Mouse (Mus musculus) liver, embryonic 13.5 days (tissue): ENCODE measurements around the gene Fgfr2. TPM values are rescaled to one million over a fixed set of nuclear protein-coding genes. Genes with fewer than 3 reads are reported as not detected.

Experiments
- ATAC-seq: fragments of 200-750 bp; cut with Nextera tagmentation; 2 replicates; pipeline ENCODE4 v1.8.0; 2017; ENCODE audit warnings: low read depth, mild to moderate bottlenecking, moderate number of reproducible peaks, moderate library complexity
- DNase-seq: peaks from one replicate; pipeline ENCODE4 v3.0.0; 2022
- H3K27ac ChIP-seq: fragments of 300-500 bp; sonication (generic); 2 replicates; pipeline ENCODE4 v1.5.1; 2015; ENCODE audit warnings: moderate library complexity, mild to moderate bottlenecking, inconsistent platforms
- H3K27me3 ChIP-seq: fragments of 300-500 bp; sonication (generic); 2 replicates; pipeline ENCODE4 v1.6.1; 2015; ENCODE audit warnings: mild to moderate bottlenecking, inconsistent platforms
- H3K36me3 ChIP-seq: fragments of 300-500 bp; sonication (generic); 2 replicates; pipeline ENCODE4 v1.6.1; 2015; ENCODE audit warnings: mild to moderate bottlenecking, inconsistent platforms
- H3K4me1 ChIP-seq: fragments of 300-500 bp; sonication (generic); replicated peaks from 2 replicates; pipeline ENCODE4 v1.6.1; 2015; ENCODE audit warnings: inconsistent platforms
- H3K4me2 ChIP-seq: fragments of 300-500 bp; sonication (generic); 2 replicates; pipeline ENCODE4 v1.6.1; 2015; ENCODE audit warnings: inconsistent platforms, mild to moderate bottlenecking, moderate library complexity
- H3K4me3 ChIP-seq: fragments of 300-500 bp; sonication (generic); replicated peaks from 2 replicates; pipeline ENCODE4 v1.5.1; 2015; ENCODE audit warnings: mild to moderate bottlenecking, inconsistent platforms
- H3K9ac ChIP-seq: fragments of 300-500 bp; sonication (generic); 2 replicates; pipeline ENCODE4 v1.6.1; 2015; ENCODE audit warnings: mild to moderate bottlenecking, inconsistent platforms
- H3K9me3 ChIP-seq: fragments of 300-500 bp; sonication (generic); replicated peaks from 2 replicates; pipeline ENCODE4 v1.6.1; 2016; ENCODE audit warnings: inconsistent platforms
- WGBS: fragments of 180-500 bp; shearing (Covaris S2); methylation state at CpG from one replicate; pipeline ENCODE4 v1.1.7; 2015; ENCODE audit not compliant: insufficient replicate concordance; 5-methylcytosine and 5-hydroxymethylcytosine counted together
- polyA plus RNA-seq: library from polyadenylated mRNA; unstranded; fragments of >200 nt; fragmentation: Nextera tagmentation; extraction: Ambion mirVana; gene quantifications from 2 replicates; pipeline ENCODE4 v1.2.1, GENCODE M21; 2015

Fgfr2 gene
- polyA plus RNA-seq, 1 experiment from 2014 or later: 8.9 TPM

- 68% methylated on average over 13 of the region's 13 CpGs for WGBS
- Histone ChIP-seq H3K4me1 (peaks cover 36% of the 10 kb centered on the region), H3K36me3 (no peaks in the 10 kb centered on the region), H3K27me3 (peaks cover 20% of the 10 kb centered on the region), H3K27ac (no peak overlapping the region), H3K4me3 (no peak overlapping the region), H3K9ac (no peak overlapping the region), H3K9me3 (no peaks in the 10 kb centered on the region), H3K4me2 (no peak overlapping the region)
- no peak for ATAC-seq
- DNase-seq: no peak
Observed at GRCm38 (mm10) chr7:130695669-130696338, 2427.3 kb downstream of the Fgfr2 start.

- H3K9ac ChIP-seq: no peak overlapping the region
- no peak for ATAC-seq
Observed at GRCm38 (mm10) chr7:130693800-130694193, 2429.4 kb downstream of the Fgfr2 start.

GRCm38 (mm10) chr7:130692943-130693799 lies 2430.0 kb downstream of the Fgfr2 start:
- Histone ChIP-seq H3K9me3 (no peaks in the 10 kb centered on the region), H3K9ac (peak overlapping the region; percentile 54), H3K27ac (peak overlapping the region; percentile 66), H3K27me3 (peaks cover 20% of the 10 kb centered on the region), H3K4me3 (peak overlapping the region; percentile 41), H3K36me3 (no peaks in the 10 kb centered on the region), H3K4me2 (peak overlapping the region; percentile 55), H3K4me1 (peaks cover 35% of the 10 kb centered on the region)
- ATAC-seq: 0 out of 2 replicates have a peak, but pooled peaks have one; percentile 9
- WGBS: 20% methylated on average over 19 of the region's 19 CpGs
- no peak for DNase-seq

More at GRCm38 (mm10) chr7:130693800-130694193, 2429.4 kb downstream of the Fgfr2 start:
- H3K4me2 ChIP-seq: peak overlapping the region; percentile 55
- H3K27me3 ChIP-seq: peaks cover 20% of the 10 kb centered on the region
- H3K9me3 ChIP-seq: no peaks in the 10 kb centered on the region
- no peak overlapping the region; the same call in 1 of the 2 replicates for H3K27ac ChIP-seq
- peaks cover 39% of the 10 kb centered on the region for H3K4me1 ChIP-seq
- 66% methylated on average over 11 of the region's 11 CpGs for WGBS
- no peaks in the 10 kb centered on the region for H3K36me3 ChIP-seq
- DNase-seq: no peak
- no peak overlapping the region for H3K4me3 ChIP-seq

- peak overlapping the region; percentile 54 for H3K9ac ChIP-seq
- 2% methylated on average over 39 of the region's 39 CpGs for WGBS
- H3K4me1 ChIP-seq: peaks cover 35% of the 10 kb centered on the region
- DNase-seq (no peak), ATAC-seq (peak; percentile 34; the same call in 1 of the 2 replicates)
- H3K9me3 ChIP-seq: no peaks in the 10 kb centered on the region
- no peaks in the 10 kb centered on the region for H3K36me3 ChIP-seq
- H3K4me2 ChIP-seq: peak overlapping the region; percentile 55
- H3K27me3 ChIP-seq: peaks cover 20% of the 10 kb centered on the region
- peak overlapping the region; percentile 66 for H3K27ac ChIP-seq
- peak overlapping the region; percentile 41 for H3K4me3 ChIP-seq
Observed at GRCm38 (mm10) chr7:130692392-130692942, 2430.7 kb downstream of the Fgfr2 start.

DNA sequence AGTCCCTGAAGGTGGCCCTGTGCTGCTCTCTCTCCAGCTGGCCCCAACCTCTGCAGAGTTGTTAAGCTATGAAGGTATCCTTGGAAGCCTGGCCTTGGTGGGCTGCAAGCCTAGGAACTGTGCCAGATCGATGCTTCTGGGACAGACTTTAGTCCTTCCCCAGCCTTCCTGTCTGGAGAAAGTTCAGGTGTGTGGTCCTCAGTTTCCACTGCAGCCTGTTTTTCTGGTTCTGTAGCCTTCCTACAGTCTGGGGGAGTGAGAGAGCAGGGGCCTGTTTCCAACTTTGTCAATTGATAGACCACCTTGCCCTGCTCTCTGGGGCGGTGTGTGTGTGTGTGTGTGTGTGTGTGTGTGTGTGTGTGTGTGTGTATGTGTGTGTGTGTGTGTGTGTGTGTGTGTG lies 2431.2 kb downstream of the Fgfr2 start:
- no peak overlapping the region for H3K4me2 ChIP-seq
- DNase-seq (no peak), ATAC-seq (no peak)
- WGBS: 40% methylated on average over 2 of the region's 2 CpGs
- H3K4me1 ChIP-seq: peaks cover 35% of the 10 kb centered on the region
- H3K9me3 ChIP-seq: no peaks in the 10 kb centered on the region
- peaks cover 20% of the 10 kb centered on the region for H3K27me3 ChIP-seq
- no peaks in the 10 kb centered on the region for H3K36me3 ChIP-seq
- no peak overlapping the region for H3K4me3 ChIP-seq
- H3K9ac ChIP-seq: no peak overlapping the region
- no peak overlapping the region for H3K27ac ChIP-seq

- Histone ChIP-seq H3K27ac (no peak overlapping the region), H3K27me3 (peaks cover 20% of the 10 kb centered on the region), H3K9ac (no peak overlapping the region), H3K9me3 (no peaks in the 10 kb centered on the region), H3K4me2 (no peak overlapping the region), H3K4me1 (peaks cover 34% of the 10 kb centered on the region), H3K4me3 (no peak overlapping the region), H3K36me3 (no peaks in the 10 kb centered on the region)
- 68% methylated on average over 6 of the region's 6 CpGs for WGBS
- DNase-seq: no peak
- ATAC-seq: no peak
Observed at GRCm38 (mm10) chr7:130690869-130691268, 2432.3 kb downstream of the Fgfr2 start.

- Histone ChIP-seq H3K4me3 (no peak overlapping the region), H3K4me2 (no peak overlapping the region), H3K4me1 (peaks cover 19% of the 10 kb centered on the region), H3K27ac (no peak overlapping the region), H3K9me3 (no peaks in the 10 kb centered on the region), H3K9ac (no peak overlapping the region), H3K36me3 (no peaks in the 10 kb centered on the region), H3K27me3 (peaks cover 20% of the 10 kb centered on the region)
- no peak for DNase-seq
- ATAC-seq: no peak
- 53% methylated on average over 4 of the region's 4 CpGs for WGBS
Observed at GRCm38 (mm10) chr7:130688601-130689000, 2434.5 kb downstream of the Fgfr2 start.

DNA sequence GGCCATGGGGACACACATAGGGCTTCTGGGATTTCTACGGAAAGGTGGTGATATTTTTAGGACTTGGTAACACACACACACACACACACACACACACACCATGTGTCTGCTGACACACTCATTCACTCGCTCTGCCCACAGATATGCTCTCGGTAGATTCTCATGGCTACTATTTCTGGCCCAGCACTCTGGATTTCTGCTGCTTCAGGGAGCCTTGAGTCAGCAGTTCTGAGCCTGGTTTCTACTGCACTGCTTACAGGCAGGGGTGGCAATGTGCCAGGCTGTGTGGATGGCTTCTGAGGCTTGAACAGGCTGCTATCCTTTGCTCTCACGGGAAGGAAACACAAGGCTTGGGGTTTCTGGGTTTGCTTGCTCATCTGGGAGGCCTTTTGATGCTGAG lies 2441.4 kb downstream of the Fgfr2 start:
- Histone ChIP-seq H3K9me3 (no peaks in the 10 kb centered on the region), H3K4me1 (no peaks in the 10 kb centered on the region), H3K27me3 (no peaks in the 10 kb centered on the region), H3K4me3 (no peak overlapping the region), H3K27ac (no peak overlapping the region), H3K4me2 (no peak overlapping the region), H3K9ac (no peak overlapping the region), H3K36me3 (no peaks in the 10 kb centered on the region)
- WGBS: 60% methylated on average over 4 of the region's 4 CpGs
- no peak for ATAC-seq
- DNase-seq: no peak

- no peaks in the 10 kb centered on the region for H3K27me3 ChIP-seq
- 79% methylated on average over 6 of the region's 6 CpGs for WGBS
- ATAC-seq: no peak
- no peaks in the 10 kb centered on the region for H3K9me3 ChIP-seq
- H3K4me3 ChIP-seq: no peak overlapping the region
- no peak overlapping the region for H3K4me2 ChIP-seq
- no peaks in the 10 kb centered on the region for H3K36me3 ChIP-seq
- H3K4me1 ChIP-seq: no peaks in the 10 kb centered on the region; the same call in 1 of the 2 replicates
- no peak overlapping the region for H3K9ac ChIP-seq
- no peak overlapping the region for H3K27ac ChIP-seq
- no peak for DNase-seq
Observed at GRCm38 (mm10) chr7:130678414-130678813, 2444.7 kb downstream of the Fgfr2 start.

- no peak overlapping the region for H3K4me3 ChIP-seq
- H3K4me1 ChIP-seq: no peaks in the 10 kb centered on the region; the same call in 1 of the 2 replicates
- no peak overlapping the region for H3K4me2 ChIP-seq
- ATAC-seq: no peak
- H3K9ac ChIP-seq: no peak overlapping the region
- no peak overlapping the region for H3K27ac ChIP-seq
- no peaks in the 10 kb centered on the region for H3K9me3 ChIP-seq
- no peak for DNase-seq
- 76% methylated on average over 12 of the region's 12 CpGs for WGBS
- H3K36me3 ChIP-seq: no peaks in the 10 kb centered on the region
- H3K27me3 ChIP-seq: no peaks in the 10 kb centered on the region
Observed at GRCm38 (mm10) chr7:130677541-130678274, 2445.4 kb downstream of the Fgfr2 start.
